Mouse (Mus musculus) forebrain, embryonic 16.5 days (tissue): ENCODE results near the gene Cnn2. TPM values are rescaled to one million over a fixed set of nuclear protein-coding genes. Genes with fewer than 3 reads are reported as not detected.

Experiments
- ATAC-seq: fragments of 200-750 bp; cut with Nextera tagmentation; 2 replicates; pipeline ENCODE4 v1.8.0; 2017; ENCODE audit warnings: mild to moderate bottlenecking, moderate library complexity
- H3K27ac ChIP-seq: fragments of 300-500 bp; sonication (generic); 2 replicates; pipeline ENCODE4 v1.5.1; 2014; ENCODE audit warnings: low read length, control low read depth
- H3K27me3 ChIP-seq: fragments of 300-500 bp; sonication (generic); replicated peaks from 2 replicates; pipeline ENCODE4 v1.6.1; 2014; ENCODE audit warnings: low read length; ENCODE audit not compliant: control insufficient read depth, insufficient read depth
- H3K36me3 ChIP-seq: fragments of 300-500 bp; sonication (generic); 2 replicates; pipeline ENCODE4 v1.6.1; 2014; ENCODE audit not compliant: control insufficient read depth, insufficient read depth
- H3K4me1 ChIP-seq: fragments of 300-500 bp; sonication (generic); replicated peaks from 2 replicates; pipeline ENCODE4 v1.6.1; 2014; ENCODE audit warnings: low read length; ENCODE audit not compliant: control insufficient read depth, insufficient read depth
- H3K4me2 ChIP-seq: fragments of 300-500 bp; sonication (generic); 2 replicates; pipeline ENCODE4 v1.6.1; 2014; ENCODE audit warnings: mild to moderate bottlenecking, low read length, control low read depth
- H3K4me3 ChIP-seq: fragments of 300-500 bp; sonication (generic); replicated peaks from 2 replicates; pipeline ENCODE4 v1.5.1; 2014; ENCODE audit warnings: mild to moderate bottlenecking, low read length, control low read depth
- H3K9ac ChIP-seq: fragments of 300-500 bp; sonication (generic); replicated peaks from 2 replicates; pipeline ENCODE4 v1.6.1; 2014; ENCODE audit warnings: low read depth, low read length, control low read depth
- H3K9me3 ChIP-seq: fragments of 300-500 bp; sonication (generic); 2 replicates; pipeline ENCODE4 v1.6.1; 2016; ENCODE audit warnings: low read length; ENCODE audit not compliant: control insufficient read depth
- WGBS: fragments of 180-500 bp; shearing (Covaris S2); extraction: QIAGEN DNeasy Blood & Tissue Kit; methylation state at CpG from one replicate; pipeline ENCODE4 v1.1.7; 2014; 5-methylcytosine and 5-hydroxymethylcytosine counted together
- polyA plus RNA-seq: library from polyadenylated mRNA; unstranded; fragments of >200 nt; fragmentation: Nextera tagmentation; extraction: Ambion mirVana; gene quantifications from 2 replicates; pipeline ENCODE4 v1.2.1, GENCODE M21; 2015

Gene Cnn2
- polyA plus RNA-seq, 1 experiment from 2014 or later: 30.5 TPM

GRCm38 (mm10) chr10:80013609-80014008, 25.2 kb downstream of the Cnn2 start:
- H3K4me2 ChIP-seq: no peak overlapping the region
- H3K4me1 ChIP-seq: no peaks in the 10 kb centered on the region
- peaks cover 7% of the 10 kb centered on the region; the same call in 1 of the 2 replicates for H3K36me3 ChIP-seq
- 23% methylated on average over 25 of the region's 25 CpGs for WGBS
- peaks cover 52% of the 10 kb centered on the region for H3K27me3 ChIP-seq
- H3K27ac ChIP-seq: no peak overlapping the region
- no peak overlapping the region for H3K9ac ChIP-seq
- H3K4me3 ChIP-seq: no peak overlapping the region
- no peak for ATAC-seq
- peaks cover 18% of the 10 kb centered on the region for H3K9me3 ChIP-seq

GRCm38 (mm10) chr10:80014484-80015290, 26.3 kb downstream of the Cnn2 start:
- ATAC-seq: no peak
- H3K27me3 ChIP-seq: peaks cover 62% of the 10 kb centered on the region
- no peak overlapping the region for H3K9ac ChIP-seq
- H3K4me1 ChIP-seq: no peaks in the 10 kb centered on the region
- no peak overlapping the region for H3K4me2 ChIP-seq
- 21% methylated on average over 28 of the region's 28 CpGs for WGBS
- peaks cover 7% of the 10 kb centered on the region; the same call in 1 of the 2 replicates for H3K36me3 ChIP-seq
- H3K4me3 ChIP-seq: no peak overlapping the region
- H3K27ac ChIP-seq: no peak overlapping the region
- H3K9me3 ChIP-seq: peaks cover 16% of the 10 kb centered on the region

- no peak for ATAC-seq
- H3K9me3 ChIP-seq: peaks cover 7% of the 10 kb centered on the region
- H3K27me3 ChIP-seq: peaks cover 62% of the 10 kb centered on the region
- peaks cover 5% of the 10 kb centered on the region; the same call in 1 of the 2 replicates for H3K36me3 ChIP-seq
- no peak overlapping the region for H3K27ac ChIP-seq
- WGBS: 79% methylated on average over 10 of the region's 10 CpGs
- H3K4me1 ChIP-seq: no peaks in the 10 kb centered on the region
- H3K4me3 ChIP-seq: no peak overlapping the region
- no peak overlapping the region for H3K4me2 ChIP-seq
- H3K9ac ChIP-seq: no peak overlapping the region
Measured at GRCm38 (mm10) chr10:80015583-80015982, 27.2 kb downstream of the Cnn2 start.

GRCm38 (mm10) chr10:80016511-80016910, 28.1 kb downstream of the Cnn2 start, which contains the start of gene Arhgap45:
TSS of gene Arhgap45 (plus strand) at chr10:80016653.
- Histone ChIP-seq H3K27me3 (peaks cover 65% of the 10 kb centered on the region), H3K4me3 (no peak within 1 kb of the TSS), H3K9ac (no peak within 1 kb of the TSS), H3K4me2 (no peak within 1 kb of the TSS), H3K4me1 (no peaks in the 10 kb centered on the region), H3K27ac (no peak within 1 kb of the TSS), H3K36me3 (no peaks in the 10 kb centered on the region), H3K9me3 (no peaks in the 10 kb centered on the region; the same call in 1 of the 2 replicates)
- ATAC-seq: no peak
- 70% methylated on average over 11 of the region's 11 CpGs for WGBS

- Histone ChIP-seq H3K9me3 (no peaks in the 10 kb centered on the region; the same call in 1 of the 2 replicates), H3K9ac (no peak overlapping the region), H3K27ac (no peak overlapping the region), H3K36me3 (no peaks in the 10 kb centered on the region), H3K4me3 (no peak overlapping the region), H3K27me3 (peaks cover 62% of the 10 kb centered on the region), H3K4me1 (no peaks in the 10 kb centered on the region), H3K4me2 (no peak overlapping the region)
- no peak for ATAC-seq
- 84% methylated on average over 10 of the region's 10 CpGs for WGBS
Measured at GRCm38 (mm10) chr10:80016931-80017330, 28.5 kb downstream of the Cnn2 start.

- Histone ChIP-seq H3K4me1 (no peaks in the 10 kb centered on the region), H3K4me2 (no peak overlapping the region), H3K27me3 (peaks cover 58% of the 10 kb centered on the region), H3K4me3 (no peak overlapping the region), H3K27ac (no peak overlapping the region), H3K9ac (no peak overlapping the region), H3K36me3 (no peaks in the 10 kb centered on the region), H3K9me3 (no peaks in the 10 kb centered on the region)
- 80% methylated on average over 3 of the region's 3 CpGs for WGBS
- ATAC-seq: no peak
Measured at GRCm38 (mm10) chr10:80017361-80017760, 29.0 kb downstream of the Cnn2 start.

GRCm38 (mm10) chr10:80017771-80018170, 29.4 kb downstream of the Cnn2 start:
- Histone ChIP-seq H3K27me3 (peaks cover 54% of the 10 kb centered on the region), H3K4me1 (no peaks in the 10 kb centered on the region), H3K4me3 (no peak overlapping the region), H3K27ac (no peak overlapping the region), H3K36me3 (no peaks in the 10 kb centered on the region), H3K4me2 (no peak overlapping the region), H3K9me3 (no peaks in the 10 kb centered on the region), H3K9ac (no peak overlapping the region)
- no peak for ATAC-seq
- 80% methylated on average over 14 of the region's 14 CpGs for WGBS

GRCm38 (mm10) chr10:80018739-80019297, 30.4 kb downstream of the Cnn2 start:
- Histone ChIP-seq H3K27ac (no peak overlapping the region), H3K27me3 (peaks cover 44% of the 10 kb centered on the region), H3K4me2 (no peak overlapping the region), H3K36me3 (no peaks in the 10 kb centered on the region), H3K9ac (no peak overlapping the region), H3K9me3 (no peaks in the 10 kb centered on the region), H3K4me3 (no peak overlapping the region), H3K4me1 (no peaks in the 10 kb centered on the region)
- whole genome bisulfite sequencing: 9% methylated on average over 15 of the region's 15 CpGs
- no peak for ATAC-seq

GRCm38 (mm10) chr10:80019471-80020131, 31.2 kb downstream of the Cnn2 start:
- no peak overlapping the region for H3K4me2 ChIP-seq

More at GRCm38 (mm10) chr10:80019471-80020131, 31.2 kb downstream of the Cnn2 start:
- H3K4me3 ChIP-seq: no peak overlapping the region
- H3K36me3 ChIP-seq: no peaks in the 10 kb centered on the region
- H3K27me3 ChIP-seq: peaks cover 36% of the 10 kb centered on the region
- H3K27ac ChIP-seq: no peak overlapping the region
- H3K4me1 ChIP-seq: no peaks in the 10 kb centered on the region
- 5% methylated on average over 20 of the region's 20 CpGs for WGBS
- peak overlapping the region; percentile 31; the same call in 1 of the 2 replicates for H3K9ac ChIP-seq
- H3K9me3 ChIP-seq: no peaks in the 10 kb centered on the region
- no peak for ATAC-seq
